Mouse (Mus musculus) ES-E14 (cell line): ENCODE results near the gene Atxn1.

ENCODE experiments used
- HCFC1 ChIP-seq: IDR thresholded peaks from 2 replicates; pipeline ENCODE4 v1.6.1; 2012; ENCODE audit warnings: low read length, inconsistent platforms, borderline replicate concordance; ENCODE audit not compliant: insufficient read depth
- MAFK ChIP-seq: IDR thresholded peaks from 2 replicates; pipeline ENCODE4 v1.6.1; 2014; ENCODE audit warnings: mild to moderate bottlenecking, low read depth, low read length, inconsistent platforms; ENCODE audit not compliant: insufficient read depth
- ZC3H11A ChIP-seq: IDR thresholded peaks from 2 replicates; pipeline ENCODE4 v1.6.1; 2012; ENCODE audit warnings: low read depth, mild to moderate bottlenecking, inconsistent platforms, low read length, borderline replicate concordance
- ZNF384 ChIP-seq: IDR thresholded peaks from 2 replicates; pipeline ENCODE4 v1.6.1; 2012; ENCODE audit warnings: low read depth, low read length, inconsistent platforms

- TF ChIP-seq ZC3H11A, result no peak
- no peak for TF ChIP-seq MAFK
- TF ChIP-seq HCFC1, result no peak
- no peak for TF ChIP-seq ZNF384
Observed at GRCm38 (mm10) chr13:45636435-45636834, 328.4 kb downstream of the Atxn1 start.
